Mouse (Mus musculus) midbrain, embryonic 14.5 days (tissue): ENCODE measurements around the gene Lix1l. TPM values are rescaled to one million over a fixed set of nuclear protein-coding genes. Genes with fewer than 3 reads are reported as not detected.

Experiments used
- ATAC-seq: fragments of 200-750 bp; cut with Nextera tagmentation; 2 replicates; pipeline ENCODE4 v1.8.0; 2017; ENCODE audit warnings: moderate number of reproducible peaks, moderate library complexity; ENCODE audit not compliant: low FRiP score, low TSS enrichment
- DNase-seq: peaks from one replicate; pipeline ENCODE4 v3.0.0-alpha.2; 2015
- H3K27ac ChIP-seq: fragments of 300-500 bp; sonication (generic); replicated peaks from 2 replicates; pipeline ENCODE4 v1.5.1; 2014; ENCODE audit warnings: mild to moderate bottlenecking, low read depth, low read length, moderate library complexity
- H3K27me3 ChIP-seq: fragments of 300-500 bp; sonication (generic); 2 replicates; pipeline ENCODE4 v1.6.1; 2014; ENCODE audit warnings: low read length, control low read depth, mixed read lengths; ENCODE audit not compliant: control insufficient read depth, insufficient read depth
- H3K36me3 ChIP-seq: fragments of 300-500 bp; sonication (generic); 2 replicates; pipeline ENCODE4 v1.6.1; 2014; ENCODE audit warnings: low read length, control low read depth; ENCODE audit not compliant: control insufficient read depth, insufficient read depth
- H3K4me1 ChIP-seq: fragments of 300-500 bp; sonication (generic); 2 replicates; pipeline ENCODE4 v1.6.1; 2014; ENCODE audit warnings: mild to moderate bottlenecking, antibody characterized with exemption, low read length, control low read depth; ENCODE audit not compliant: control insufficient read depth, insufficient read depth
- H3K4me2 ChIP-seq: fragments of 300-500 bp; sonication (generic); 2 replicates; pipeline ENCODE4 v1.6.1; 2014; ENCODE audit warnings: mild to moderate bottlenecking, low read length, moderate library complexity
- H3K4me3 ChIP-seq: fragments of 300-500 bp; sonication (generic); replicated peaks from 2 replicates; pipeline ENCODE4 v1.5.1; 2014; ENCODE audit warnings: low read depth, low read length
- H3K9ac ChIP-seq: fragments of 300-500 bp; sonication (generic); replicated peaks from 2 replicates; pipeline ENCODE4 v1.6.1; 2014; ENCODE audit warnings: mild to moderate bottlenecking, low read length, moderate library complexity
- H3K9me3 ChIP-seq: fragments of 300-500 bp; sonication (generic); 2 replicates; pipeline ENCODE4 v1.6.1; 2016; ENCODE audit warnings: low read length, control low read depth, mixed read lengths; ENCODE audit not compliant: control insufficient read depth
- WGBS: fragments of 180-500 bp; shearing (Covaris S2); extraction: QIAGEN DNeasy Blood & Tissue Kit; methylation state at CpG from one replicate; pipeline ENCODE4 v1.1.7; 2014; 5-methylcytosine and 5-hydroxymethylcytosine counted together
- polyA plus RNA-seq: library from polyadenylated mRNA; unstranded; fragments of >200 nt; fragmentation: Nextera tagmentation; extraction: Ambion mirVana; gene quantifications from 2 replicates; pipeline ENCODE4 v1.2.1, GENCODE M21; 2014

The Lix1l gene
- polyA plus RNA-seq, 1 experiment from 2014 or later = 6.7 TPM

DNA sequence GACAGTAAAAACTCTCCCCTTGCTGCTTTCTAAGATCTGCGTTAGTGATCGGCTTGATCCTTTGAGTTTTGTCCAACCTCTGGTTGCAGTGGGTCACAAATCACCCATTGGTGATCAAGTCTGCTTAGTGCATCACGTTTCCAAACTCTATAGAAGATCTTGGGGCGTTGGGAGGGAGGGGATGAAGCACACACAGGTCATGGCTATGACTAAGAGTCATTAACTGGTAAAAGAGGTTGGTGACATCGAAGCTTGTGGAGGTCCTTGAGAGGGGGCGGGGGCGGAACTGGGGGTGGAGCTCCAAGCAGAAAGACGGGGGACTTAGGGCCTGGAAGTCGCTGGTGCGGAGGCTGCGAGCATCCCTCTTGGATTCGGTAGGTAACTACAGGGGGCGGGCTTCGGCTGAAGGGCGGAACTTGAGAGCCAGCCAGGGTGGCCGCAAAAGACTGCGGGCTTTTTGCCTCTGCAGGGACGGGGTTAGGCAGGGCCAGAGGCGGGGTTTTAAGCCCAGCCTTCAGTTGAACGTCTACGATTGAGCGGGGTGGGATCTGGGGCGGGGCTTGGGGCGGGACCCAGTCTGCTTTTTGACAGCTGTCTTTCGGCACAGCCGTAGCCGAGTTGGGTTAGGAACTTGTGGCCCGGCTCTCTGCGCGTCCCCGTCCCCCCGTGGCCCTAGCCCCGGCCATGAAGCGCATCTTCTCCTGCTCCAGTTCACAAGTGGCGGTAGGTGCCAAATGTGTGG, 68.9 kb downstream of the Lix1l start, which contains the start of gene Ankrd35:
TSS of gene Ankrd35 (plus strand) at position 405 of the 742 bp plus-strand sequence.
- peaks cover 7% of the 10 kb centered on the region for H3K27me3 ChIP-seq
- H3K9ac ChIP-seq = peak within 1 kb of the TSS; percentile 36; the same call in 1 of the 2 replicates
- WGBS = 5% methylated on average over 35 of the region's 35 CpGs
- no peaks in the 10 kb centered on the region for H3K9me3 ChIP-seq
- no peaks in the 10 kb centered on the region for H3K36me3 ChIP-seq
- peak within 1 kb of the TSS; percentile 68 for H3K4me2 ChIP-seq
- H3K27ac ChIP-seq = no peak within 1 kb of the TSS
- ATAC-seq (peak; percentile 80), DNase-seq (peak; percentile 79)
- H3K4me1 ChIP-seq = 0 out of 2 replicates have a peak, but pooled peaks cover 7% of the 10 kb centered on the region
- H3K4me3 ChIP-seq = peak within 1 kb of the TSS; percentile 38

DNA sequence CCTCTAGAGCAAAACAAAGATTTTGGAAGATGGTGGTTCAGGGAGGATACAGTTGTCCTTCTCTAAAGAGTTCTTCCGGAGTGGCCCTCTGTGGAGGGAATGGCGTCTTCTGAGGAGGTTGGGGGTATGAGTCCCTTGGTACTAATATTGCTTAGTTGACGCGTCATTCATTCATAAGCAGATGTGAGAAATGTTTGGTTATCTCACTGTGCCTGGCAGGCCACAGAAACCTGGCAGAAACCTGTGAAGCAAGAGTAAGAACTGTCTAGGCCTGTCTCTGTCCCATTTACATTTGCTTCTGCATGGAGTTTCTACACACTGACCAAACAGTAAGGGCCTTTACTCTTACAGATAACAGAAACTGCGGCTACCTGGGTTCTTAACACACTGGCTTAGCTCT, 70.6 kb downstream of the Lix1l start:
- Histone ChIP-seq H3K9me3 (no peaks in the 10 kb centered on the region), H3K9ac (no peak overlapping the region), H3K4me1 (0 out of 2 replicates have a peak, but pooled peaks cover 7% of the 10 kb centered on the region), H3K27ac (no peak overlapping the region), H3K4me2 (no peak overlapping the region), H3K36me3 (no peaks in the 10 kb centered on the region), H3K4me3 (no peak overlapping the region), H3K27me3 (peaks cover 7% of the 10 kb centered on the region)
- ATAC-seq = no peak
- DNase-seq = no peak
- 97% methylated on average over 5 of the region's 5 CpGs for WGBS

DNA sequence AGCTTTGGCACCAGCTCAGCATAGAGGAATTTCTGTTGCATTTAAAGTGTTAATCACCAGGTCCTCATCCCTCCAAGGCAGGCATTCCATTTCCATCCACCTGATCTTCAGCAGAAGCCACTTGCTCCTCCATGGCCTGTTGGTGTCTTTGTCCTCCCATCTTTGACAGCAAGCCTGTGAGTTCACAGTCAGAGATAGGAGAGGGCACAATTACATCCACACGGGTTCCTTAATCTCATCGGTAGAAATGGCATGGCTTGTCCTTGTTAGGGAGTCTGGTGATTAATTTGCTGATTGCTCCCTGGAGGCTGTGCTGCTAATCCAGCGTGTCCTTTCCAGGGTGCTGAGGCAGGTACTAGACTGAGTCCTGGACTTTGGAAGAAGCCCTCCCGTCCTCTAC, 72.6 kb downstream of the Lix1l start:
- Histone ChIP-seq H3K4me3 (no peak overlapping the region), H3K27ac (no peak overlapping the region), H3K4me1 (0 out of 2 replicates have a peak, but pooled peaks cover 7% of the 10 kb centered on the region), H3K36me3 (no peaks in the 10 kb centered on the region), H3K4me2 (no peak overlapping the region), H3K9ac (no peak overlapping the region), H3K9me3 (no peaks in the 10 kb centered on the region), H3K27me3 (peaks cover 7% of the 10 kb centered on the region)
- WGBS = 69% methylated on average over 4 of the region's 4 CpGs
- DNase-seq (no peak), ATAC-seq (no peak)

DNA sequence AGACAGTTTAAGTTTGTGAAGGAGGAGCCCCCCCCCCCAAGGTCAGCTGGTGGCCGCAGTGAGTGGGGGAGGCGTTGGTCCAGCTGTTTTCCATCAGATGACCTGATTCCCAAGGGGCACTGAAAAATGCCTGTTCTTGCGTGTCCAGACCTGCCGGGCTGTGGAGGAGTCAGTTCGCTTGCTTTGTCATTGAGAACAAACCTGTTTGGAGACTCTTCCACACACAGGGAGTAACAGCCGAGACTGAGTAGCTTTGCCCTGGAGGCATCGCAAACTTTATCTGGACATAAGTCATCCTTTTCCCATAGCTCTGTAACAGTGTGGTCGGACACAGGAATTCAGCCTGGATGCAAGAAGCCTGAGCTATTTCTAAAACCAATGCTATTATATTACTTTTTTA, 73.5 kb downstream of the Lix1l start:
- 81% methylated on average over 8 of the region's 8 CpGs for WGBS
- H3K4me3 ChIP-seq = no peak overlapping the region
- peaks cover 7% of the 10 kb centered on the region for H3K27me3 ChIP-seq
- H3K9me3 ChIP-seq = no peaks in the 10 kb centered on the region
- ATAC-seq (no peak), DNase-seq (no peak)
- no peak overlapping the region for H3K4me2 ChIP-seq
- H3K36me3 ChIP-seq = no peaks in the 10 kb centered on the region
- H3K27ac ChIP-seq = no peak overlapping the region
- H3K4me1 ChIP-seq = 0 out of 2 replicates have a peak, but pooled peaks cover 7% of the 10 kb centered on the region
- no peak overlapping the region for H3K9ac ChIP-seq

DNA sequence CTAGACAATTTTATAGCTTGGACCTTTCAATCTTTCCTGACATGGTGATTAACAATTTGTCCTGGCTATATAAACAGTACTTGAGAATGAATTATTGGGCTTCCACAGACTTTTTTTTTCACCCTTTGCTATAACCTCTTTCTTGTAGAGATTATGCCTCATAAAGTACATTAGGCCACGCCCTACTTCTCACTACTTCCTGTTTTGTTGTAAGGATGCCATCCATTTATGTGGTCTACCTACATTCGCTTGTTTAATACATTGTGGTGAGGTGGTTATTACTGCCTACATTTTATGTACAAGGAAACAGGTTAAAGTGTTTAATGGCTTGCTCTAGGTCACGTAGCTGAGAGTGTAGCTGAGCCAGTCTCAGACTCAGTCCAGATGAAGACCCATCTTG, 74.2 kb downstream of the Lix1l start:
- 87% methylated on average over 3 of the region's 3 CpGs for whole genome bisulfite sequencing
- ATAC-seq (no peak), DNase-seq (no peak)
- H3K36me3 ChIP-seq = no peaks in the 10 kb centered on the region
- H3K9ac ChIP-seq = no peak overlapping the region
- H3K4me2 ChIP-seq = no peak overlapping the region
- no peak overlapping the region for H3K4me3 ChIP-seq
- no peak overlapping the region for H3K27ac ChIP-seq
- no peaks in the 10 kb centered on the region for H3K9me3 ChIP-seq
- H3K27me3 ChIP-seq = peaks cover 7% of the 10 kb centered on the region
- H3K4me1 ChIP-seq = 0 out of 2 replicates have a peak, but pooled peaks cover 4% of the 10 kb centered on the region

DNA sequence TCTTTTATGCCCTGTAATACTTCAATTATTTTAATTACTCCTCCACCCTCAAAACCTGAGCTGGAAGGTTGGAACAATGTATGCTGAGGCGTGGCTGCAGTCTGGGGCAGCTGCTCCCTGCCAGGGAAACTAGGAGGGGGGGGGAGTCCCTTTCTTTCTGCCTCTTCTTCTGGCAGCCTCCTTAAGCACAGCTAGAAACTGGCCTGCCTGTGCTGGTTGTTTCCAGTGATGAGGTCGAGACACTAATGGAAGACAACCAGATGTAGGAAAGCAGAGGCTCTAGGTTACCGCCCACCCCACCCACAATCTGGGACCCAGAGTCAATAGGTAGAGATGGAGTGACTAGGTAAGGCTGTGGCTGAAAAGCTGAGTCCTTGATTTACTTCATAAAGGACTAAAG, 74.7 kb downstream of the Lix1l start:
- DNase-seq (no peak), ATAC-seq (no peak)
- Histone ChIP-seq H3K27ac (no peak overlapping the region), H3K9ac (no peak overlapping the region), H3K36me3 (no peaks in the 10 kb centered on the region), H3K27me3 (peaks cover 5% of the 10 kb centered on the region), H3K4me3 (no peak overlapping the region), H3K4me2 (no peak overlapping the region), H3K9me3 (no peaks in the 10 kb centered on the region), H3K4me1 (no peaks in the 10 kb centered on the region)
- WGBS = 26% methylated on average over 3 of the region's 3 CpGs

Other genes with a start within 250 kb of the Lix1l start
- gene BC107364, start 148.8 kb upstream of the Lix1l start, polyA plus RNA-seq = not detected in 2 replicates
- 0.84 and 1.3 TPM in 2 replicates for gene Hfe2, start 76.0 kb upstream of the Lix1l start, polyA plus RNA-seq
- 45.0 and 60.1 TPM in 2 replicates for gene Txnip, start 43.2 kb upstream of the Lix1l start, polyA plus RNA-seq
- 0.43 and 0.45 TPM in 2 replicates for gene Gm16253, start 24.2 kb upstream of the Lix1l start, polyA plus RNA-seq
- gene Polr3gl, start 7.0 kb upstream of the Lix1l start, polyA plus RNA-seq = 14.8 and 17.1 TPM in 2 replicates
- 12.0 and 13.7 TPM in 2 replicates for gene Ankrd34a, start 4.5 kb upstream of the Lix1l start, polyA plus RNA-seq
- gene Rbm8a, start 28.8 kb downstream of the Lix1l start, polyA plus RNA-seq = 125 and 139 TPM in 2 replicates
- gene Pex11b, start 34.2 kb downstream of the Lix1l start, polyA plus RNA-seq = 61.3 and 61.5 TPM in 2 replicates
- 0.11 TPM in 1 of 2 replicates, not detected in the other for gene Gm42957, start 34.3 kb downstream of the Lix1l start, polyA plus RNA-seq
- 0.62 and 0.84 TPM in 2 replicates for gene Itga10, start 44.4 kb downstream of the Lix1l start, polyA plus RNA-seq
- 0.57 and 0.84 TPM in 2 replicates for gene Ankrd35, start 69.0 kb downstream of the Lix1l start, polyA plus RNA-seq
- gene Pias3, start 95.2 kb downstream of the Lix1l start, polyA plus RNA-seq = 25.5 and 26.3 TPM in 2 replicates
- gene Nudt17, start 107.4 kb downstream of the Lix1l start, polyA plus RNA-seq = 14.1 and 14.3 TPM in 2 replicates
- gene Polr3c, start 126.5 kb downstream of the Lix1l start, polyA plus RNA-seq = 27.9 and 28.7 TPM in 2 replicates
- 69.6 and 83.8 TPM in 2 replicates for gene Rnf115, start 126.5 kb downstream of the Lix1l start, polyA plus RNA-seq
- gene Pdzk1, start 228.1 kb downstream of the Lix1l start, polyA plus RNA-seq = 0.16 TPM in 1 of 2 replicates, not detected in the other
- 0.39 and 0.46 TPM in 2 replicates for gene Cd160, start 228.2 kb downstream of the Lix1l start, polyA plus RNA-seq